Mouse (Mus musculus) liver, embryonic 11.5 days (tissue): ENCODE results near the gene Serpini1. TPM values are rescaled to one million over a fixed set of nuclear protein-coding genes. Genes with fewer than 3 reads are reported as not detected.

ENCODE experiments used
- ATAC-seq: fragments of 200-750 bp; cut with Nextera tagmentation; replicated peaks from 2 replicates; pipeline ENCODE4 v1.8.0; 2017; ENCODE audit warnings: moderate number of reproducible peaks, mild to moderate bottlenecking, moderate TSS enrichment, moderate library complexity; ENCODE audit not compliant: low FRiP score
- DNase-seq: peaks from one replicate; pipeline ENCODE4 v3.0.0-alpha.2; 2017; ENCODE audit warnings: low spot score
- H3K27ac ChIP-seq: fragments of 300-500 bp; sonication (generic); 2 replicates; pipeline ENCODE4 v1.5.1; 2014; ENCODE audit warnings: mild to moderate bottlenecking, low read depth, low read length, control low read depth
- H3K27me3 ChIP-seq: fragments of 300-500 bp; sonication (generic); replicated peaks from 2 replicates; pipeline ENCODE4 v1.6.1; 2014; ENCODE audit warnings: low read length, mixed read lengths; ENCODE audit not compliant: control insufficient read depth, insufficient read depth
- H3K36me3 ChIP-seq: fragments of 300-500 bp; sonication (generic); 2 replicates; pipeline ENCODE4 v1.6.1; 2014; ENCODE audit warnings: mild to moderate bottlenecking, low read length, moderate library complexity, mixed read lengths; ENCODE audit not compliant: control insufficient read depth, insufficient read depth
- H3K4me1 ChIP-seq: fragments of 300-500 bp; sonication (generic); replicated peaks from 2 replicates; pipeline ENCODE4 v1.6.1; 2014; ENCODE audit warnings: low read length, mixed read lengths; ENCODE audit not compliant: control insufficient read depth, insufficient read depth
- H3K4me2 ChIP-seq: fragments of 300-500 bp; sonication (generic); 2 replicates; pipeline ENCODE4 v1.6.1; 2014; ENCODE audit warnings: mild to moderate bottlenecking, control low read depth, moderate library complexity
- H3K4me3 ChIP-seq: fragments of 300-500 bp; sonication (generic); 2 replicates; pipeline ENCODE4 v1.5.1; 2014; ENCODE audit warnings: low read depth, low read length, control low read depth
- H3K9ac ChIP-seq: fragments of 300-500 bp; sonication (generic); 2 replicates; pipeline ENCODE4 v1.6.1; 2014; ENCODE audit warnings: low read depth, low read length, control low read depth
- H3K9me3 ChIP-seq: fragments of 300-500 bp; sonication (generic); 2 replicates; pipeline ENCODE4 v1.6.1; 2016; ENCODE audit warnings: low read length, inconsistent platforms, mixed read lengths; ENCODE audit not compliant: control insufficient read depth
- WGBS: fragments of 180-500 bp; shearing (Covaris S2); extraction: QIAGEN DNeasy Blood & Tissue Kit; methylation state at CpG from one replicate; pipeline ENCODE4 v1.1.7; 2014; 5-methylcytosine and 5-hydroxymethylcytosine counted together
- polyA plus RNA-seq: library from polyadenylated mRNA; unstranded; fragments of >200 nt; fragmentation: Nextera tagmentation; extraction: Ambion mirVana; gene quantifications from 2 replicates; pipeline ENCODE4 v1.2.1, GENCODE M21; 2014

Gene Serpini1
- polyA plus RNA-seq, 1 experiment from 2014 or later: 0.75 TPM

- 77% methylated on average over 7 of the region's 7 CpGs for WGBS
- DNase-seq (no peak), ATAC-seq (no peak)
- no peaks in the 10 kb centered on the region for H3K4me1 ChIP-seq
- no peak overlapping the region for H3K4me2 ChIP-seq
- H3K9ac ChIP-seq: no peak overlapping the region
- no peaks in the 10 kb centered on the region for H3K36me3 ChIP-seq
- no peak overlapping the region for H3K27ac ChIP-seq
- H3K4me3 ChIP-seq: no peak overlapping the region
- H3K9me3 ChIP-seq: no peaks in the 10 kb centered on the region
- H3K27me3 ChIP-seq: no peaks in the 10 kb centered on the region
These were observed 53.7 kb downstream of the Serpini1 start for GRCm38 (mm10) chr3:75611019-75611418.

GRCm38 (mm10) chr3:75624627-75625026 is 67.3 kb downstream of the Serpini1 start:
- 77% methylated on average over 2 of the region's 2 CpGs for WGBS
- DNase-seq (no peak), ATAC-seq (no peak)
- H3K4me3 ChIP-seq: no peak overlapping the region
- no peak overlapping the region for H3K27ac ChIP-seq
- H3K36me3 ChIP-seq: no peaks in the 10 kb centered on the region
- H3K4me2 ChIP-seq: no peak overlapping the region
- no peaks in the 10 kb centered on the region for H3K4me1 ChIP-seq
- no peaks in the 10 kb centered on the region for H3K9me3 ChIP-seq
- no peaks in the 10 kb centered on the region for H3K27me3 ChIP-seq
- H3K9ac ChIP-seq: no peak overlapping the region

- Histone ChIP-seq H3K36me3 (no peaks in the 10 kb centered on the region), H3K27ac (no peak overlapping the region), H3K4me2 (no peak overlapping the region), H3K4me1 (no peaks in the 10 kb centered on the region), H3K27me3 (no peaks in the 10 kb centered on the region), H3K4me3 (no peak overlapping the region), H3K9ac (no peak overlapping the region), H3K9me3 (no peaks in the 10 kb centered on the region)
- no peak for ATAC-seq
- 73% methylated on average over 4 of the region's 4 CpGs for WGBS
- DNase-seq: no peak
These were observed 73.8 kb downstream of the Serpini1 start for GRCm38 (mm10) chr3:75630988-75631615.

GRCm38 (mm10) chr3:75633221-75633620 is 75.9 kb downstream of the Serpini1 start:
- no peak for DNase-seq
- Histone ChIP-seq H3K9ac (no peak overlapping the region), H3K36me3 (no peaks in the 10 kb centered on the region), H3K4me1 (no peaks in the 10 kb centered on the region), H3K4me3 (no peak overlapping the region), H3K27me3 (no peaks in the 10 kb centered on the region), H3K9me3 (no peaks in the 10 kb centered on the region), H3K4me2 (no peak overlapping the region), H3K27ac (no peak overlapping the region)
- ATAC-seq: no peak
- 68% methylated on average over 1 of the region's 1 CpGs for WGBS

GRCm38 (mm10) chr3:75633635-75634034 is 76.3 kb downstream of the Serpini1 start:
- DNase-seq: no peak
- Histone ChIP-seq H3K27me3 (no peaks in the 10 kb centered on the region), H3K9me3 (no peaks in the 10 kb centered on the region), H3K4me3 (no peak overlapping the region), H3K4me2 (no peak overlapping the region), H3K27ac (no peak overlapping the region), H3K4me1 (no peaks in the 10 kb centered on the region), H3K9ac (no peak overlapping the region), H3K36me3 (no peaks in the 10 kb centered on the region)
- no peak for ATAC-seq
- WGBS: 66% methylated on average over 4 of the region's 4 CpGs

GRCm38 (mm10) chr3:75635648-75636047 is 78.3 kb downstream of the Serpini1 start:
- Histone ChIP-seq H3K4me3 (no peak overlapping the region), H3K27ac (no peak overlapping the region), H3K4me1 (no peaks in the 10 kb centered on the region), H3K9me3 (no peaks in the 10 kb centered on the region), H3K36me3 (no peaks in the 10 kb centered on the region), H3K4me2 (no peak overlapping the region), H3K9ac (no peak overlapping the region), H3K27me3 (no peaks in the 10 kb centered on the region)
- no peak for DNase-seq
- no peak for ATAC-seq
- WGBS: 83% methylated on average over 1 of the region's 1 CpGs

- Histone ChIP-seq H3K27ac (no peak overlapping the region), H3K4me2 (no peak overlapping the region), H3K4me1 (no peaks in the 10 kb centered on the region), H3K36me3 (no peaks in the 10 kb centered on the region), H3K9ac (no peak overlapping the region), H3K9me3 (no peaks in the 10 kb centered on the region), H3K27me3 (no peaks in the 10 kb centered on the region), H3K4me3 (no peak overlapping the region)
- ATAC-seq (no peak), DNase-seq (no peak)
- 57% methylated on average over 1 of the region's 1 CpGs for WGBS
These were observed 82.2 kb downstream of the Serpini1 start for GRCm38 (mm10) chr3:75639546-75639945.

GRCm38 (mm10) chr3:75647542-75647941 is 90.2 kb downstream of the Serpini1 start:
- no peak overlapping the region for H3K27ac ChIP-seq
- no peaks in the 10 kb centered on the region for H3K27me3 ChIP-seq
- H3K4me3 ChIP-seq: no peak overlapping the region
- no peaks in the 10 kb centered on the region for H3K4me1 ChIP-seq
- H3K9ac ChIP-seq: no peak overlapping the region
- no peak for ATAC-seq
- no peak overlapping the region for H3K4me2 ChIP-seq
- H3K36me3 ChIP-seq: no peaks in the 10 kb centered on the region
- DNase-seq: no peak
- no peaks in the 10 kb centered on the region for H3K9me3 ChIP-seq

- Histone ChIP-seq H3K27me3 (no peaks in the 10 kb centered on the region), H3K36me3 (no peaks in the 10 kb centered on the region), H3K27ac (no peak overlapping the region), H3K9ac (no peak overlapping the region), H3K4me3 (no peak overlapping the region), H3K4me1 (no peaks in the 10 kb centered on the region), H3K9me3 (no peaks in the 10 kb centered on the region), H3K4me2 (no peak overlapping the region)
- DNase-seq (no peak), ATAC-seq (no peak)
- 89% methylated on average over 1 of the region's 1 CpGs for WGBS
These were observed 90.9 kb downstream of the Serpini1 start for GRCm38 (mm10) chr3:75648226-75648625.
